Mouse (Mus musculus) hindbrain, embryonic 12.5 days (tissue): ENCODE results near the gene Btbd9. TPM values are rescaled to one million over a fixed set of nuclear protein-coding genes. Genes with fewer than 3 reads are reported as not detected.

Experiments
- ATAC-seq: fragments of 200-750 bp; cut with Nextera tagmentation; 2 replicates; pipeline ENCODE4 v1.8.0; 2017; ENCODE audit warnings: moderate TSS enrichment; ENCODE audit not compliant: low FRiP score
- H3K27ac ChIP-seq: fragments of 300-500 bp; sonication (generic); 2 replicates; pipeline ENCODE4 v1.5.1; 2016; ENCODE audit warnings: mild to moderate bottlenecking
- H3K27me3 ChIP-seq: fragments of 300-500 bp; sonication (generic); 2 replicates; pipeline ENCODE4 v1.6.1; 2016; ENCODE audit warnings: mild to moderate bottlenecking
- H3K36me3 ChIP-seq: fragments of 300-500 bp; sonication (generic); 2 replicates; pipeline ENCODE4 v1.6.1; 2016; ENCODE audit warnings: mild to moderate bottlenecking
- H3K4me1 ChIP-seq: fragments of 300-500 bp; sonication (generic); 2 replicates; pipeline ENCODE4 v1.6.1; 2016
- H3K4me2 ChIP-seq: fragments of 300-500 bp; sonication (generic); replicated peaks from 2 replicates; pipeline ENCODE4 v1.6.1; 2016; ENCODE audit warnings: mild to moderate bottlenecking
- H3K4me3 ChIP-seq: fragments of 300-500 bp; sonication (generic); 2 replicates; pipeline ENCODE4 v1.5.1; 2016; ENCODE audit warnings: mild to moderate bottlenecking
- H3K9ac ChIP-seq: fragments of 300-500 bp; sonication (generic); 2 replicates; pipeline ENCODE4 v1.6.1; 2016; ENCODE audit warnings: mild to moderate bottlenecking, moderate library complexity
- H3K9me3 ChIP-seq: fragments of 300-500 bp; sonication (generic); replicated peaks from 2 replicates; pipeline ENCODE4 v1.6.1; 2016; ENCODE audit warnings: mild to moderate bottlenecking
- WGBS: fragments of 180-500 bp; shearing (Covaris S2); methylation state at CpG from one replicate; pipeline ENCODE4 v1.1.7; 2016; 5-methylcytosine and 5-hydroxymethylcytosine counted together
- polyA plus RNA-seq: library from polyadenylated mRNA; unstranded; fragments of >200 nt; fragmentation: Nextera tagmentation; extraction: Ambion mirVana; gene quantifications from 2 replicates; pipeline ENCODE4 v1.2.1, GENCODE M21; 2016

Gene Btbd9
- polyA plus RNA-seq, 1 experiment from 2014 or later: 106 TPM

- Histone ChIP-seq H3K4me1 (peaks cover 10% of the 10 kb centered on the region), H3K4me2 (no peak overlapping the region), H3K27ac (peak overlapping the region; percentile 31; the same call in 1 of the 2 replicates), H3K36me3 (peaks cover 37% of the 10 kb centered on the region), H3K4me3 (no peak overlapping the region), H3K27me3 (no peaks in the 10 kb centered on the region), H3K9ac (no peak overlapping the region), H3K9me3 (0 out of 2 replicates have a peak, but pooled peaks cover 3% of the 10 kb centered on the region)
- no peak for ATAC-seq
- WGBS: 57% methylated on average over 6 of the region's 6 CpGs
Measured at GRCm38 (mm10) chr17:30594846-30595245, 18.6 kb upstream of the Btbd9 start.

DNA sequence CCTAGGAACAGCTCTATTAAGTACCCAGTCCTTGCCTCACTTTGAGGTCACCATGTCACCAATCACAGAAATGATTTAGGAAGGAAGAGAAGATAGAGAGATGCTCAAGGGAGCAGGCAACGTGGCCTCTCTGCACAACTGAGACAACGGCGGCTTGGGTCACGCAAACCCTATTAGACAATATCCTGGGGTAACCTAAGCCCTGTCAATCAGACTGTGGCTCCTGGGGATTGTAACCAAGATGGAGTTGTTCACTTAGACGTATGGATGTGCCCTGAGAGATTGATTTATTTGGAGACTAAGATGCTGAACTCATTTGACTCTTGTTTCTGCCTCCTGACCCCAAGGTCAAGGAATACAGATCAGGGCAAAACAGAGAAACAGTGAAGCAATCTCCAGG lies 18.1 kb upstream of the Btbd9 start:
- Histone ChIP-seq H3K27me3 (no peaks in the 10 kb centered on the region), H3K9ac (no peak overlapping the region), H3K9me3 (0 out of 2 replicates have a peak, but pooled peaks cover 3% of the 10 kb centered on the region), H3K36me3 (peaks cover 34% of the 10 kb centered on the region), H3K4me1 (peaks cover 10% of the 10 kb centered on the region), H3K4me3 (no peak overlapping the region), H3K27ac (peak overlapping the region; percentile 31; the same call in 1 of the 2 replicates), H3K4me2 (no peak overlapping the region)
- 0 out of 2 replicates have a peak, but pooled peaks have one; percentile 46 for ATAC-seq
- 43% methylated on average over 5 of the region's 5 CpGs for WGBS

DNA sequence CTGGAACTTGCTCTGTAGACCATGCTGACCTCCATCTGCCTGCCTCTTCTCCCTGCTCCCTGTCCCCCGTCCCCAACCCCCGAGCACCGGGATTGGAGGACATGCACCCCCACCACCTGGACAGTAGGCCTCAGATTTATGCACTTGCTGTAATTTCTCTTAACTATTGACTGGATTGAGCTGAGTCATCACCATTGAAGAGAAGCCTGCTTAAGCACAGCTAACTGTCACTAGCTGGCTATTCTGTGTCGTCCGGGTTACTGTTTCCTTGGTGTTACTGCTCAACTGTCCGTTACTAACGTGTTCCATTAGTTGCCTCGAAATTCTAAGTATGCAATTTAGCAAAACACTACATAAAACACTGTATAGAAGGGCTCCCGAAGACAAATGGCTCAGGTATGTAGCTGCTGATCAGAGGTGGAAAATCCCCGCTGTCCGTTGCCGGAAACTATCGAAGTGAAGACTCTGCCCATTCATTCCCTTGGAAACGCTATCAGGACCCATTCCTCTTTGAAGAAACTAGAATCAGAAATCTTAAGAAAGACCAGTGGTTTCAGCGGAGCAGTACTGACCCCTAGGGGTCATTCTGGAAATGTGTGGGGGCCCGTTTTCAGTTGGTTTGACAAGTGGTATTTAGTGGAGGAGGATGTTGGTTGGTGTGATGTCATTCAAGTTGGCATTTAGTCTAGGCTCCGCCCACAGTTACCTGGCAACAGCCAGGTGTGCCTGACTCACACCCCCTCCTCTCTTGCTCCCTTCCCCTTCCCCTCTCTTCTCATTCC lies 14.3 kb upstream of the Btbd9 start:
- WGBS: 48% methylated on average over 17 of the region's 17 CpGs
- Histone ChIP-seq H3K9ac (no peak overlapping the region), H3K27me3 (no peaks in the 10 kb centered on the region), H3K4me3 (no peak overlapping the region), H3K4me1 (peaks cover 10% of the 10 kb centered on the region), H3K9me3 (no peaks in the 10 kb centered on the region), H3K4me2 (0 out of 2 replicates have a peak overlapping the region, but pooled peaks have one; percentile 7), H3K36me3 (peaks cover 12% of the 10 kb centered on the region), H3K27ac (no peak overlapping the region)
- no peak for ATAC-seq

- WGBS: 80% methylated on average over 2 of the region's 2 CpGs
Measured at GRCm38 (mm10) chr17:30583258-30584001, 7.1 kb upstream of the Btbd9 start.

DNA sequence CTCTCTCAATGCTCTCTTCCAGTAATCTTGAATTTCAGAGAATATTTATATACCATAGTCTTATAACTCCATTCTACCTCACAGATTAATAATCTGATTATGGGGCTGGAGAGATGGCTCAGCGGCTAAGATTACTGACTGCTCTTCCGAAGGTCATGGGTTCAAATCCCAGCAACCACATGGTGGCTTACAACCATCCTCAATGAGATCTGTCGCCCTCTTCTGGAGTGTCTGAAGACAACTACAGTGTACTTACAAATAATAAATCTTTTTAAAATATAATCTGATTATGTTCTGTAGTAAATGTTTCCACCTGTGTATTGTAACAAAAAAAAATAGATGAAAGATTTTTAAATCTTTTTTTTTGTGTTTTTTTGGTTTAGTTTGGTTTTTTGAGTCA lies 6.0 kb upstream of the Btbd9 start:
- Histone ChIP-seq H3K4me1 (peaks cover 5% of the 10 kb centered on the region; the same call in 1 of the 2 replicates), H3K4me2 (no peak overlapping the region), H3K9ac (no peak overlapping the region), H3K9me3 (no peaks in the 10 kb centered on the region), H3K4me3 (no peak overlapping the region), H3K36me3 (no peaks in the 10 kb centered on the region), H3K27me3 (no peaks in the 10 kb centered on the region), H3K27ac (no peak overlapping the region)
- ATAC-seq: no peak
- WGBS: 87% methylated on average over 3 of the region's 3 CpGs

More at GRCm38 (mm10) chr17:30583258-30584001, 7.1 kb upstream of the Btbd9 start:
- Histone ChIP-seq H3K36me3 (no peaks in the 10 kb centered on the region), H3K4me3 (no peak overlapping the region), H3K4me2 (no peak overlapping the region), H3K27ac (no peak overlapping the region), H3K27me3 (no peaks in the 10 kb centered on the region), H3K9me3 (no peaks in the 10 kb centered on the region), H3K4me1 (no peaks in the 10 kb centered on the region), H3K9ac (no peak overlapping the region)
- no peak for ATAC-seq

- no peak overlapping the region for H3K27ac ChIP-seq
- H3K27me3 ChIP-seq: no peaks in the 10 kb centered on the region
- H3K9me3 ChIP-seq: no peaks in the 10 kb centered on the region
- no peak overlapping the region for H3K4me3 ChIP-seq
- no peak overlapping the region for H3K4me2 ChIP-seq
- ATAC-seq: no peak
- H3K9ac ChIP-seq: no peak overlapping the region
- 88% methylated on average over 6 of the region's 6 CpGs for WGBS
- no peaks in the 10 kb centered on the region for H3K36me3 ChIP-seq
- peaks cover 11% of the 10 kb centered on the region for H3K4me1 ChIP-seq
Measured at GRCm38 (mm10) chr17:30581201-30581600, 4.9 kb upstream of the Btbd9 start.

DNA sequence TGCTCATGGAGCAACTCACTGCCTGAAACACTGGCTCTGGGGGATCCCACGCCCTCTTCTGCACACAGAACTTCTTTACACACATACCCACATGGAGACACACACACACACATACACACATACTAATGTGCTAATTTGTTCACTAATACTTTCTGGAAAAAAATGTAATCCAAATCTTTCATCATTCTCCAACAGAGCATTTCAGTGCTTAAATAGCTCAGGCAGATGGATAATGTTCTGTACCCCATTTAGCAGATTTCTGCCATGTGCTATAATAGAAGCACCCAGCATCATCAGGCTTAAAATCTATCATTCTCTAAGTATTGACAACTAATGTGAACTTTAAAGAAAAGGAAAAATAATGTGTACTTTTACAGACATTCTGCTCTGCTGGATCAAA lies 4.5 kb upstream of the Btbd9 start:
- ATAC-seq: no peak
- H3K27me3 ChIP-seq: no peaks in the 10 kb centered on the region
- H3K9me3 ChIP-seq: no peaks in the 10 kb centered on the region
- no peak overlapping the region for H3K4me2 ChIP-seq
- no peak overlapping the region for H3K9ac ChIP-seq
- no peak overlapping the region for H3K4me3 ChIP-seq
- H3K4me1 ChIP-seq: peaks cover 11% of the 10 kb centered on the region
- no peak overlapping the region for H3K27ac ChIP-seq
- H3K36me3 ChIP-seq: no peaks in the 10 kb centered on the region
- WGBS: 65% methylated on average over 1 of the region's 1 CpGs

GRCm38 (mm10) chr17:30576946-30577345 lies 658 bp upstream of the Btbd9 start:
- H3K27ac ChIP-seq: peak overlapping the region; percentile 88; the same call in 1 of the 2 replicates
- peak overlapping the region; percentile 71 for H3K4me2 ChIP-seq
- H3K9me3 ChIP-seq: no peaks in the 10 kb centered on the region
- no peaks in the 10 kb centered on the region for H3K27me3 ChIP-seq
- peak overlapping the region; percentile 84 for H3K9ac ChIP-seq
- peaks cover 22% of the 10 kb centered on the region for H3K4me1 ChIP-seq
- WGBS: 70% methylated on average over 12 of the region's 12 CpGs
- H3K4me3 ChIP-seq: peak overlapping the region; percentile 68
- H3K36me3 ChIP-seq: no peaks in the 10 kb centered on the region
- no peak for ATAC-seq

- 8% methylated on average over 35 of the region's 35 CpGs for WGBS
- peak overlapping the region; percentile 68 for H3K4me3 ChIP-seq
- peaks cover 22% of the 10 kb centered on the region for H3K4me1 ChIP-seq
- H3K36me3 ChIP-seq: no peaks in the 10 kb centered on the region
- peak overlapping the region; percentile 88 for H3K27ac ChIP-seq
- ATAC-seq: no peak; the same call in 1 of the 2 replicates
- no peaks in the 10 kb centered on the region for H3K9me3 ChIP-seq
- H3K27me3 ChIP-seq: no peaks in the 10 kb centered on the region
- peak overlapping the region; percentile 71 for H3K4me2 ChIP-seq
- H3K9ac ChIP-seq: peak overlapping the region; percentile 84
Measured at GRCm38 (mm10) chr17:30575121-30575904, 975 bp downstream of the Btbd9 start.

GRCm38 (mm10) chr17:30574783-30575075 lies 1.6 kb downstream of the Btbd9 start:
- Histone ChIP-seq H3K4me1 (peaks cover 25% of the 10 kb centered on the region), H3K36me3 (no peaks in the 10 kb centered on the region), H3K27me3 (no peaks in the 10 kb centered on the region), H3K9ac (no peak overlapping the region), H3K4me2 (peak overlapping the region; percentile 71), H3K9me3 (no peaks in the 10 kb centered on the region), H3K27ac (no peak overlapping the region), H3K4me3 (peak overlapping the region; percentile 68; the same call in 1 of the 2 replicates)
- ATAC-seq: no peak
- WGBS: 80% methylated on average over 8 of the region's 8 CpGs

DNA sequence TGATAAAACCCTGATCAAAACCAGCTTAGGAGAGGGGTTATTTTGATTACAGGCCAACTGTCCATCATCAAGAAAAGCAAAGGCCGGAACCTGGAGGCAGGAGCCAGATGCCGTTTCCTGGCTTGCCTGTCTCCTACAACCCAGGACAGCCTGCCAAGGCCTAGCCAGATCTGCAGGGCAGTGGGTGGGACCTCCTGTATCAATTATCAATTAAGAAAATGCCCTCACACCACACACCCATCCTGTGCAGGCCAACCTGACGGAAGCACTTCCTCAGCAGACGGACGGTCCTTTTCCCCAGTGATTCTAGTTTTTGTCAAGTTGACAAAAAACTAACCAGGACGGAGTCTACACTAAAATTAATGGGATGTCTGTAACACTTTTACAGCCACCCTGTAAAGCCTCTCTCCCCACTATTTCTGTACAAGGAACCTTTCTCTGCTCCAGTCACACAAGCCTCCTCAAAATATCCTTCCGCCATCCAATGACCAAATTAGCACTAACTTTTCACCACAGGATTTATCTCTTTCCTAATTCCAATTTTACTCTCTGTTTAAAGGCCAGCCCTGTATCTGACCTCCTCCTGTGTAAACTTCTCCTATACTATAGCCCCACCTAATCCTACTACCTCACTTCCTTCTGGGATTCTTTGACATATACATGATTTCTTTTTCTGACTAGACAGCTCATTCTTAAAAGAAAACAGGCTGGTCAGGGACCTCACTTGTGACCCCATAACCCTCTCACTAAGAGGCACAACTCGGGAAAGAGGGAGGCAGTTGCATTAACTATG lies 2.1 kb downstream of the Btbd9 start:
- H3K9me3 ChIP-seq: no peaks in the 10 kb centered on the region
- peaks cover 25% of the 10 kb centered on the region for H3K4me1 ChIP-seq
- H3K4me3 ChIP-seq: no peak overlapping the region
- H3K27ac ChIP-seq: no peak overlapping the region
- H3K4me2 ChIP-seq: no peak overlapping the region
- H3K27me3 ChIP-seq: no peaks in the 10 kb centered on the region
- ATAC-seq: no peak
- no peaks in the 10 kb centered on the region for H3K36me3 ChIP-seq
- H3K9ac ChIP-seq: no peak overlapping the region
- WGBS: 83% methylated on average over 8 of the region's 8 CpGs
